Mouse (Mus musculus) MEL (cell line): ENCODE data around the gene Egr4. TPM values are rescaled to one million over a fixed set of nuclear protein-coding genes. Genes with fewer than 3 reads are reported as not detected.

Experiments
- DNase-seq: peaks from one replicate; pipeline ENCODE4 v3.0.0; 2011; ENCODE audit warnings: low read depth, low spot score
- H3K27ac ChIP-seq: 2 replicates; pipeline ENCODE4 v1.5.1; 2012; ENCODE audit warnings: low read depth, mild to moderate bottlenecking, control low read depth, low read length, moderate library complexity; ENCODE audit not compliant: control insufficient read depth
- H3K27me3 ChIP-seq, 2 experiments: fragments of 150-350 bp in 1 of 2; sonication (generic) in 1 of 2; 2 replicates each; pipeline ENCODE4 v1.6.1; 2012; ENCODE audit warnings: low read length in 2 of 2, mild to moderate bottlenecking in 2 of 2, improper control_type of control experiment in 1 of 2, moderate library complexity in 1 of 2; ENCODE audit not compliant: insufficient read depth in 2 of 2, control insufficient read depth in 1 of 2
- H3K36me3 ChIP-seq, 2 experiments: 2 replicates each; pipeline ENCODE4 v1.6.1; 2012 to 2014; ENCODE audit warnings: low read length in 2 of 2, improper control_type of control experiment in 1 of 2, inconsistent platforms in 1 of 2, mild to moderate bottlenecking in 1 of 2; ENCODE audit not compliant: insufficient read depth in 2 of 2, control insufficient read depth in 1 of 2
- H3K4me1 ChIP-seq, 2 experiments: fragments of 150-350 bp in 1 of 2; sonication (generic) in 1 of 2; 2 replicates each; pipeline ENCODE4 v1.6.1; 2012; ENCODE audit warnings: low read length in 2 of 2, improper control_type of control experiment in 1 of 2, mild to moderate bottlenecking in 1 of 2; ENCODE audit not compliant: insufficient read depth in 2 of 2, control insufficient read depth in 1 of 2
- H3K4me3 ChIP-seq, 2 experiments: fragments of 150-350 bp in 1 of 2; sonication (generic) in 1 of 2; 2 replicates each; pipeline ENCODE4 v1.5.1; 2012; ENCODE audit warnings: low read depth in 2 of 2, low read length in 2 of 2, mild to moderate bottlenecking in 2 of 2, moderate library complexity in 2 of 2, control low read depth in 1 of 2, improper control_type of control experiment in 1 of 2; ENCODE audit not compliant: control insufficient read depth in 1 of 2, insufficient read depth in 1 of 2
- H3K79me2 ChIP-seq: 2 replicates; pipeline ENCODE4 v1.6.1; 2012; ENCODE audit warnings: mild to moderate bottlenecking, low read length, moderate library complexity; ENCODE audit not compliant: control insufficient read depth, poor library complexity, insufficient read depth
- H3K9ac ChIP-seq: 2 replicates; pipeline ENCODE4 v1.6.1; 2012; ENCODE audit warnings: low read depth, mild to moderate bottlenecking, control low read depth, low read length, moderate library complexity; ENCODE audit not compliant: control insufficient read depth, poor library complexity, severe bottlenecking
- H3K9me3 ChIP-seq: fragments of 150-350 bp; sonication (generic); replicated peaks from 2 replicates; pipeline ENCODE4 v1.6.1; 2012; ENCODE audit warnings: mild to moderate bottlenecking, low read length, improper control_type of control experiment, moderate library complexity; ENCODE audit not compliant: insufficient read depth
- CTCF ChIP-seq, 3 experiments: IDR thresholded peaks in 2 of 3; conservative IDR thresholded peaks in 1 of 3; 2 replicates each; pipeline ENCODE4 v1.5.1; 2011 to 2012; ENCODE audit warnings: low read length in 3 of 3, low read depth in 2 of 3, mild to moderate bottlenecking in 2 of 3, improper control_type of control experiment in 1 of 3, inconsistent platforms in 1 of 3, mixed read lengths in 1 of 3, moderate library complexity in 1 of 3; ENCODE audit not compliant: control insufficient read depth in 1 of 3, insufficient read depth in 1 of 3, poor library complexity in 1 of 3, severe bottlenecking in 1 of 3
- E2F4 ChIP-seq: IDR thresholded peaks from 2 replicates; pipeline ENCODE4 v1.6.1; 2011; ENCODE audit warnings: low read depth, low read length, improper control_type of control experiment, borderline replicate concordance
- EP300 ChIP-seq, 2 experiments: IDR thresholded peaks; 2 replicates each; pipeline ENCODE4 v1.6.1; 2011; ENCODE audit warnings: improper control_type of control experiment in 2 of 2, low read length in 2 of 2, low read depth in 1 of 2, mild to moderate bottlenecking in 1 of 2
- GATA1 ChIP-seq: IDR thresholded peaks from 2 replicates; pipeline ENCODE4 v1.6.1; 2011; ENCODE audit warnings: low read depth, low read length, improper control_type of control experiment
- KAT2A ChIP-seq: conservative IDR thresholded peaks from 2 replicates; pipeline ENCODE4 v1.6.1; 2012; ENCODE audit warnings: low read depth, low read length, improper control_type of control experiment, inconsistent platforms
- MAX ChIP-seq: IDR thresholded peaks from 2 replicates; pipeline ENCODE4 v1.6.1; 2011; ENCODE audit warnings: low read length, improper control_type of control experiment
- MYC ChIP-seq: IDR thresholded peaks from 2 replicates; pipeline ENCODE4 v1.6.1; 2011; ENCODE audit warnings: low read depth, mild to moderate bottlenecking, low read length, improper control_type of control experiment, moderate library complexity
- NELFE ChIP-seq: IDR thresholded peaks from 2 replicates; pipeline ENCODE4 v1.6.1; 2011; ENCODE audit warnings: low read depth, low read length, improper control_type of control experiment
- POLR2AphosphoS2 ChIP-seq: IDR thresholded peaks from 2 replicates; pipeline ENCODE4 v1.6.1; 2011; ENCODE audit warnings: low read length, improper control_type of control experiment
- POLR2AphosphoS5 ChIP-seq: IDR thresholded peaks from 2 replicates; pipeline ENCODE4 v1.6.1; 2012; ENCODE audit warnings: low read depth, borderline replicate concordance, mild to moderate bottlenecking, inconsistent platforms, low read length, moderate library complexity, mixed read lengths
- RAD21 ChIP-seq: IDR thresholded peaks from 2 replicates; pipeline ENCODE4 v1.6.1; 2011; ENCODE audit warnings: mild to moderate bottlenecking, low read depth, low read length, improper control_type of control experiment
- SIN3A ChIP-seq: IDR thresholded peaks from 2 replicates; pipeline ENCODE4 v1.6.1; 2012; ENCODE audit warnings: low read length, improper control_type of control experiment, inconsistent platforms
- SMC3 ChIP-seq: IDR thresholded peaks from 2 replicates; pipeline ENCODE4 v1.6.1; 2011; ENCODE audit warnings: low read depth, low read length, improper control_type of control experiment
- TCF12 ChIP-seq: IDR thresholded peaks from 2 replicates; pipeline ENCODE4 v1.6.1; 2014; ENCODE audit warnings: low read depth, mild to moderate bottlenecking, inconsistent platforms, low read length, improper control_type of control experiment, moderate library complexity
- UBTF ChIP-seq: IDR thresholded peaks from 2 replicates; pipeline ENCODE4 v1.6.1; 2012; ENCODE audit warnings: low read depth, mild to moderate bottlenecking, inconsistent platforms, low read length, improper control_type of control experiment, moderate library complexity, borderline replicate concordance; ENCODE audit not compliant: insufficient read depth
- USF1 ChIP-seq: IDR thresholded peaks from 2 replicates; pipeline ENCODE4 v1.6.1; 2014; ENCODE audit warnings: low read depth, mild to moderate bottlenecking, inconsistent platforms, low read length, improper control_type of control experiment, moderate library complexity
- USF2 ChIP-seq, 2 experiments: IDR thresholded peaks; 2 replicates each; pipeline ENCODE4 v1.6.1; 2011 to 2012; ENCODE audit warnings: improper control_type of control experiment in 2 of 2, low read length in 2 of 2, borderline replicate concordance in 1 of 2, inconsistent platforms in 1 of 2, low read depth in 1 of 2, mild to moderate bottlenecking in 1 of 2; ENCODE audit not compliant: insufficient read depth in 1 of 2
- ZKSCAN1 ChIP-seq: IDR thresholded peaks from 2 replicates; pipeline ENCODE4 v1.6.1; 2012; ENCODE audit warnings: low read depth, mild to moderate bottlenecking, inconsistent platforms, low read length, improper control_type of control experiment, moderate library complexity
- ZMIZ1 ChIP-seq: IDR thresholded peaks from 2 replicates; pipeline ENCODE4 v1.6.1; 2012; ENCODE audit warnings: low read depth, mild to moderate bottlenecking, inconsistent platforms, low read length, improper control_type of control experiment, moderate library complexity
- polyA plus RNA-seq, 2 experiments: library from polyadenylated mRNA; stranded (reverse) in 1 of 2; unstranded in 1 of 2; fragments of >175 nt in 1 of 2; fragments of >200 nt in 1 of 2; gene quantifications; 2 replicates each; pipeline versions ENCODE4 v1.2.1 to v1.2.4; 2012; ENCODE audit warnings: low replicate concordance in 2 of 2, low read depth in 1 of 2; ENCODE audit not compliant: insufficient read length in 2 of 2, insufficient read depth in 1 of 2, missing spikeins in 1 of 2
- total RNA-seq: library from RNA; depleted of rRNA; stranded (reverse); fragments of 300-350 nt; gene quantifications from 2 replicates; pipeline ENCODE4 v1.2.3, GENCODE M21; 2012

Egr4 gene
- total and polyA plus RNA-seq, 3 experiments, result not detected

DNA sequence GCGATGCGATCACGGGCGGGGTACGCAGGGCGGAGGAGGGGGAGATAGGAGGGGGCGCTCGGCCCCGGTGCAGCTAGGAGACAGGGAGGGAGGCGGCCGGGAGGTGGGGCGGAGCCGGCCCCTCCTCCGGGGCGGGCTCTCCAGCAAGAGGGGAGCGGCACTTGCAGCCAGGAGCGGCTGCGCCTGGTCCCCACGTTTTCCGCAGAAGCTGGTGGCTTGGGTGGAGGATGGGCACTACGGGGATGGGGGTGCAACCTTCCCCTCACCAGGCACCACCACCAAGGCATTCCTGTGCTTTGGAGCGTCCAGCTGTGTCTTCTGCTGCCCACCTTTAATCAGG lies 10.5 kb downstream of the Egr4 start, which contains the start of gene Fbxo41:
TSS of gene Fbxo41 (minus strand) at position 84 of the 340 bp plus-strand sequence.
- Histone ChIP-seq H3K27ac (no peak within 1 kb of the TSS), H3K79me2 (no peaks in the 10 kb centered on the region), H3K4me1 (no peaks in the 10 kb centered on the region), H3K27me3 (no peaks in the 10 kb centered on the region), H3K36me3 (no peaks in the 10 kb centered on the region), H3K4me3 (no peak within 1 kb of the TSS), H3K9ac (no peak within 1 kb of the TSS), H3K9me3 (no peaks in the 10 kb centered on the region)
- TF ChIP-seq E2F4, result no peak
- TF ChIP-seq EP300 (IDR thresholded peaks at IDR 0.05; ENCODE audit: low read depth in 1 of 2, low read length in 2 of 2), result no peak
- TF ChIP-seq ZMIZ1, result no peak
- no peak for TF ChIP-seq SMC3
- no peak for TF ChIP-seq ZKSCAN1
- no peak for DNase-seq

DNA sequence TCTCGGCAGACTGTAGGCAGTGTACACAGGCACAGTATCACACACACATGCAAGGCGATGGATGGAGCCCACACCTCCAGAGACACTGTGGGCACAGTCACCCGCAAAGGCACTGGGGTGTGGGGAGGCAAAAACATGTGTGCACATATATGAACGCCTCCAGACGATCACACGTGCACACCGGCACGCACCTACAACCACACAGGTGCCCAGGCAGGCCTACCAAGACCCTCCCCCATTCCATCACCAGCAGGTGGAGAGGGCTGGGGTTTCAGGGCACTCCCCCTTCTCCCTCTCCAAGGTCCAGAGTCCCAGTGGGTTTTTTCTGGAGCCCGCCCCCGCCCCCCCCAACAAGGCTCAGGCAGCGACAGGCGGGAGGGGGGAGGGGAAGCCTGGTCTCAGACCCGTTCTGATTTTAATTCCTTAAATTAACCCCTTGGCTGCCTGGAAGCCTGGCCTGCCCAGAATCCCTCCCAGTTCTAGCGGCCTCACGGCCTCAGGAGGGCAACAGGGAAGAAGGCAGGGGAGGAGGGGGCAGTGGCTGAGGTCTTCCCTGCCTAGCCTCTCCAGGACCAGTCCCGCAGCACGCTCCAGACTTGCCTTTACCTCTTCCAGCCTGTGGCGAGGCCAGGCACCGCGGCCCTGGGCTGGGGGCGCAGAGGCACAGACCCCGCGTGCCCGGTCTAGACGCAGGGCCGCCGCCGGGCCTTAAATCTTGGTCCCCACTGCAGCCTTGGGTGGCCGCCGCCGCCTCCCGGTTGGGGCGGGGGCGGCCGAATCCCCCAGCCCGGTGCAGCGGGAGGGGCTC lies 11.1 kb downstream of the Egr4 start:
- no peak overlapping the region for H3K9ac ChIP-seq
- H3K36me3 ChIP-seq, result no peaks in the 10 kb centered on the region
- TF ChIP-seq UBTF (no peak), RAD21 (no peak), TCF12 (no peak), KAT2A (no peak), SIN3A (no peak), MAX (no peak), NELFE (no peak), GATA1 (no peak)
- DNase-seq, result no peak
- H3K79me2 ChIP-seq, result no peaks in the 10 kb centered on the region
- no peaks in the 10 kb centered on the region for H3K4me1 ChIP-seq
- no peaks in the 10 kb centered on the region for H3K27me3 ChIP-seq
- H3K9me3 ChIP-seq, result no peaks in the 10 kb centered on the region
- no peak overlapping the region for H3K27ac ChIP-seq
- no peak overlapping the region for H3K4me3 ChIP-seq

GRCm38 (mm10) chr6:85501571-85502102 lies 11.8 kb downstream of the Egr4 start:
- Histone ChIP-seq H3K9ac (no peak overlapping the region), H3K79me2 (no peaks in the 10 kb centered on the region), H3K27me3 (no peaks in the 10 kb centered on the region; a peak in 1 of 4 replicates), H3K36me3 (no peaks in the 10 kb centered on the region), H3K9me3 (no peaks in the 10 kb centered on the region), H3K4me1 (no peaks in the 10 kb centered on the region), H3K27ac (no peak overlapping the region), H3K4me3 (no peak overlapping the region)
- DNase-seq, result no peak
- TF ChIP-seq ZMIZ1 (no peak), MYC (no peak), NELFE (no peak), CTCF (IDR thresholded peaks at IDR 0.05 in 2 of 3, conservative IDR thresholded peaks at IDR 0.05 in 1 of 3; ENCODE audit: control insufficient read depth in 1 of 3, insufficient read depth in 1 of 3, low read depth in 2 of 3, low read length in 3 of 3, poor library complexity in 1 of 3, severe bottlenecking in 1 of 3) (no peak), USF2 (IDR thresholded peaks at IDR 0.05; ENCODE audit: borderline replicate concordance in 1 of 2, insufficient read depth in 1 of 2, low read depth in 1 of 2, low read length in 2 of 2) (no peak), USF1 (no peak), GATA1 (no peak), POLR2AphosphoS5 (no peak), POLR2AphosphoS2 (no peak), EP300 (IDR thresholded peaks at IDR 0.05; ENCODE audit: low read depth in 1 of 2, low read length in 2 of 2) (no peak)
